Mouse (Mus musculus) G1E (cell line): ENCODE data around the gene B430218F22Rik.

Source experiments
- CTCF ChIP-seq: IDR thresholded peaks from 2 replicates; pipeline ENCODE4 v1.5.1; 2012; ENCODE audit warnings: low read depth, low read length, inconsistent platforms, mixed read lengths
- GATA1 ChIP-seq: IDR thresholded peaks from 2 replicates; pipeline ENCODE4 v1.6.1; 2012; ENCODE audit warnings: borderline replicate concordance, low read length, inconsistent platforms, mixed read lengths
- POLR2AphosphoS5 ChIP-seq: IDR thresholded peaks from 2 replicates; pipeline ENCODE4 v1.6.1; 2012; ENCODE audit warnings: low read depth, low read length, inconsistent platforms; ENCODE audit not compliant: insufficient replicate concordance
- TAL1 ChIP-seq: conservative IDR thresholded peaks from 2 replicates; pipeline ENCODE4 v1.6.1; 2012; ENCODE audit warnings: low read depth, low read length, inconsistent platforms, mixed read lengths

DNA sequence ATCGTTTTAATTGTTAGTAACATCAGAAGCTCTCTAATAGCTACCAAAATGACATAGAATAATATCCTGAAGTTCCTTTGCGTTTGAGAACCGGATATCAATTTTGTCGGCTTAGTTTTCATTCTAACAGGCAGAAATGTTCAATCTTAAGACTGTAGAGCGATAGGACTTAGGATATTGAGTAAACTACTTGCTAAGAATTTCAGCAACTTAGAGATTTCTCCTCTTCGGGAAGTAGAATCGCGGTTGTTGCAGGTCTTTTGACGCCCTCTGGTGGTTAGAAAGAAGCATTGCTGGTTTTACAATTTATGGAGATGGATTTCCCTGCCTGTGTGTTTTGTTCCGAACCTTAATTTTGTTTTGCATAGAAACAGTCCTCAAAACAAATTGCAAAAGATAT is 36.2 kb upstream of the B430218F22Rik start:
- TF ChIP-seq GATA1 (no peak), CTCF (peak; percentile 69), TAL1 (no peak), POLR2AphosphoS5 (no peak)
